Mouse (Mus musculus) megakaryocyte, embryonic 14.5 days (primary cell): ENCODE results near the gene Ccdc110. TPM values are rescaled to one million over a fixed set of nuclear protein-coding genes. Genes with fewer than 3 reads are reported as not detected.

Source experiments
- H3K27me3 ChIP-seq: replicated peaks from 2 replicates; pipeline ENCODE3; 2012; ENCODE audit warnings: inconsistent platforms
- H3K36me3 ChIP-seq: replicated peaks from 2 replicates; pipeline ENCODE3; 2012; ENCODE audit warnings: low read length, inconsistent platforms, mixed read lengths
- H3K4me1 ChIP-seq: 2 replicates; pipeline ENCODE4 v1.6.1; 2012; ENCODE audit warnings: inconsistent platforms
- H3K4me3 ChIP-seq: replicated peaks from 2 replicates; pipeline ENCODE3; 2012; ENCODE audit warnings: moderate library complexity, mild to moderate bottlenecking, inconsistent platforms
- H3K9me3 ChIP-seq: 2 replicates; pipeline ENCODE4 v1.6.1; 2012; ENCODE audit warnings: inconsistent platforms
- FLI1 ChIP-seq: IDR thresholded peaks from 2 replicates; pipeline ENCODE4 v1.6.1; 2012; ENCODE audit warnings: low read length, inconsistent platforms, mixed read lengths
- GATA1 ChIP-seq: IDR thresholded peaks from 3 replicates; pipeline ENCODE4 v1.6.1; 2012; ENCODE audit warnings: mixed read lengths, low read length, inconsistent platforms, borderline replicate concordance
- polyA plus RNA-seq: library from polyadenylated mRNA; stranded (reverse); fragments of >175 nt; gene quantifications from 2 replicates; pipeline ENCODE4 v1.2.3, GENCODE M21; 2012; ENCODE audit warnings: low replicate concordance; ENCODE audit not compliant: insufficient read depth

Gene Ccdc110
- not detected in 2 replicates for polyA plus RNA-seq

- TF ChIP-seq GATA1 (no peak), FLI1 (no peak)
- peaks cover 7% of the 10 kb centered on the region; the same call in 1 of the 2 replicates for H3K9me3 ChIP-seq
- H3K4me3 ChIP-seq, result peak within 1 kb of the TSS; percentile 74
- peaks cover 8% of the 10 kb centered on the region for H3K4me1 ChIP-seq
- no peaks in the 10 kb centered on the region for H3K36me3 ChIP-seq
- H3K27me3 ChIP-seq, result peaks cover 5% of the 10 kb centered on the region
Observed at GRCm38 (mm10) chr8:45934582-45935014, at the start of gene Ccdc110. Ccdc110 (plus strand) TSS chr8:45934619.

DNA sequence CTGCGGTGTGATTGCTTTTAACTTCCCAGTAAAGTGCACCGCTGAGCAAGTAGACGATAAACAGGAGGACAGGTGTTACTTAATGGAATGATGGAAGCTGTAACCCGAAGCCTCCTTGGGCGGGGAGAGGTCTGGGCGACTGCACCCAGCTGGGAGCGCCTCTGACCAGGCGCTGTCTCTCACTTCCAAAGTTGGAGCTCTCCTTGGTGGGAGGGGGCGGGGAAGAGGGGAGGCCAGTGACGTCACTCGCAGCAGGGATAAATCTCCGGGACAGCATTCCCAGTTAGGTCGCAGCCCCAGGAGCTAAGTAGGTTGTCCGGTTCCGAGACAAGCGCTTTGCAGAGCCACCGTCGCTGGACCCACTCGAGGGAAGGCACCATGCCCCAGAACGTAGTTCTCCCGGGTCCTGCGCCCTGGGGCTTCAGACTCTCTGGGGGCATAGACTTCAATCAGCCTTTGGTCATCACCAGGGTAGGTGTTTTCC, 49.2 kb upstream of the Ccdc110 start, which contains the start of gene Pdlim3:
TSS of gene Pdlim3 (plus strand) at position 260 of the 484 bp plus-strand sequence.
- Histone ChIP-seq H3K4me3 (peak within 1 kb of the TSS; percentile 81), H3K27me3 (peaks cover 22% of the 10 kb centered on the region), H3K9me3 (no peaks in the 10 kb centered on the region; the same call in 1 of the 2 replicates), H3K36me3 (no peaks in the 10 kb centered on the region), H3K4me1 (peaks cover 7% of the 10 kb centered on the region; the same call in 1 of the 2 replicates)
- TF ChIP-seq FLI1 (no peak), GATA1 (no peak)

DNA sequence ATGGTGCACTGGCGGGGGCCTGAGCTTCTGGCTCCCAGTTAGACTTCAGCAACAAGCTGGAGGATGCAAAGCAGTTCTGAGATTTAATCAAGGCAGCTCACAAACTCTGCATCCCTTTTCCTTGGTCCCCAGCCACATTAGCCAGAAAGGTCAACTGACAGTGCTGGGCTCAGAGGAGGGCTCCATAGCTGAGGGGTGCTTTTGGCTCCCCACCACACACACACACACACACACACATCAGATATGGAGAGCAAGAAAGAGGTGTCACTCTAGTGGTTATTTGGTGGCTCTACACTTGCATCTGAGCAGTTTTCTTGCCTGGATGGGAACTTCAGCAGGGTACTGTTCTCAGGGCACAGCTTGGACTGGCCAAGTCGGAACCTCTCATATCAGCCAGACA, 48.6 kb upstream of the Ccdc110 start:
- peaks cover 22% of the 10 kb centered on the region for H3K27me3 ChIP-seq
- no peaks in the 10 kb centered on the region for H3K9me3 ChIP-seq
- H3K36me3 ChIP-seq, result no peaks in the 10 kb centered on the region
- peaks cover 7% of the 10 kb centered on the region; the same call in 1 of the 2 replicates for H3K4me1 ChIP-seq
- H3K4me3 ChIP-seq, result no peak overlapping the region
- no peak for TF ChIP-seq FLI1

DNA sequence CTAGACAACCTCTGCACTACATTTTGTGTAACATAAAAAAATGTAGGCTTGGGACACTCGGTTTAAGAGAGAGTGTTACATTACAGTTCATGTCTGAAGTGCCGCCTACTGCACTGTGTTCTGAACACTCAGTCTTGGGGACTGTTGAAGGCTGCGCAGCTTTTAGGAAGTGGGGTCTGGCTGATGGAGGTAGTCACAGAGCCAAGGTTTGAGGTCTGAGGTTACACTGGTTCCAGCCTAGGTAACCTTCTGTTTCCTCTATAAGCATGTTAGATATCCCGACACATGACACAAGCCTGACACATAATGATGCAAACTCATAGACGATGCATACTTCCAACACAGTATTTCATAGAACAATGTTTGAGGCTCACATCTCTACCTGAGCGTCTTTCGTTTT, 44.7 kb upstream of the Ccdc110 start:
- no peak for TF ChIP-seq GATA1
- Histone ChIP-seq H3K9me3 (no peaks in the 10 kb centered on the region), H3K4me1 (peaks cover 7% of the 10 kb centered on the region; the same call in 1 of the 2 replicates), H3K36me3 (no peaks in the 10 kb centered on the region), H3K4me3 (no peak overlapping the region), H3K27me3 (peaks cover 12% of the 10 kb centered on the region)

- Histone ChIP-seq H3K27me3 (no peaks in the 10 kb centered on the region), H3K36me3 (no peaks in the 10 kb centered on the region), H3K4me3 (no peak overlapping the region), H3K9me3 (no peaks in the 10 kb centered on the region), H3K4me1 (no peaks in the 10 kb centered on the region)
- TF ChIP-seq FLI1 (no peak), GATA1 (no peak)
Observed at GRCm38 (mm10) chr8:45896590-45896989, 37.8 kb upstream of the Ccdc110 start.

- H3K4me1 ChIP-seq, result no peaks in the 10 kb centered on the region
- no peak overlapping the region for H3K4me3 ChIP-seq
- H3K27me3 ChIP-seq, result no peaks in the 10 kb centered on the region
- H3K9me3 ChIP-seq, result no peaks in the 10 kb centered on the region
- TF ChIP-seq GATA1 (no peak), FLI1 (no peak)
- H3K36me3 ChIP-seq, result no peaks in the 10 kb centered on the region
Observed at GRCm38 (mm10) chr8:45899783-45900182, 34.6 kb upstream of the Ccdc110 start.

DNA sequence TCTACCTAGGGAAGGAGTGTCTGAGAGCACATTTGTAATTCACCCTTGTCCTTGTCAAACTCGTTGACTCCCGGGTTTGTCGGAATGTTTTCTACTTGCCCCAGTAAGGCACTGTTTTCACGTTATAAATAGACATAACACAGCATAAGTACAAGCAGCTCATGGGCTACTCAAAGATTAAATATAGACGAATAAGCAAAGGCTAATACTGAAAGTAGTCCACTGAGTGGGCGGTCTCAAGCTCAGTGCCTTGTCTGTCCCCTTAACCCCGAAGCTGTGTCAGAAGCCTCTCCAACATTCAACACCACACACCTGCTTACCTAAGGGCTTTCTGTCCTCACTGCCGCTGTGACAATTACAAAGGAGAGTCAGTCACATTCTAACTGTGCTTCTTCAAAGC, 32.8 kb upstream of the Ccdc110 start:
- Histone ChIP-seq H3K9me3 (no peaks in the 10 kb centered on the region), H3K27me3 (no peaks in the 10 kb centered on the region), H3K36me3 (no peaks in the 10 kb centered on the region), H3K4me3 (no peak overlapping the region), H3K4me1 (no peaks in the 10 kb centered on the region)
- TF ChIP-seq FLI1 (no peak), GATA1 (no peak)

GRCm38 (mm10) chr8:45903659-45904058, 30.8 kb upstream of the Ccdc110 start:
- no peak overlapping the region for H3K4me3 ChIP-seq
- no peaks in the 10 kb centered on the region for H3K27me3 ChIP-seq
- H3K9me3 ChIP-seq, result no peaks in the 10 kb centered on the region
- TF ChIP-seq FLI1, result no peak
- no peak for TF ChIP-seq GATA1
- H3K4me1 ChIP-seq, result no peaks in the 10 kb centered on the region
- no peaks in the 10 kb centered on the region for H3K36me3 ChIP-seq

DNA sequence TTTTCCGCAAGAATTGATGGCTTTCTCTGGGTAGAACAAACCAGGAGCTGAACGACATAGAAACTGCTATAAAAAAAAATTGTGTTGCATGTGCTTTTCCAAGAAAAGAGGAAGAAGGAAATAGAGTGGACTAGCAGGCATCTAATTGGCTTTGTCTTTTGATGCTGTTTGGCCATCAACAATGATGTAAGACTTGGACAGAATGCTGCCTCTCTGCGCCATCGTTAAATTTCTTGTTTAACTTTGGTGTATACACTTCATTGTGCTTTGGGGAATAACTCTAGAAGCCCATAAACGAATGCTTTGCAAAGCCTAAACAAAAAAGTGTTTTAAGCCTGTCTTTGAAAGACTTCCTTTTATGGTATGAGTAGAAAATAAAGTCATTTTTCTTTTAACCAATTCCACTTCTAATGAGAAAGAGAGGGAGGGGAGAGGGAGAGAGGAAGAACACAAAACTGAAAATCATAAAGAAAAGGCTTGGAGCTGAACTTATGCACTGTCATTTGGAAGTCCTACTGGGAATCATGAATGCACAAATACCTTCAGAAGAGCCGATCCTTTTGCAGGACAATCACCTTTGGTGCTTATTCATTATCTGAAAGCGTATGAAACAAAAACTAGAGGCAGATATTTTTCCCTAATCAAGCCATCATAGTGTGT, 28.7 kb upstream of the Ccdc110 start:
- TF ChIP-seq FLI1 (no peak), GATA1 (no peak)
- Histone ChIP-seq H3K9me3 (no peaks in the 10 kb centered on the region), H3K4me1 (no peaks in the 10 kb centered on the region)

DNA sequence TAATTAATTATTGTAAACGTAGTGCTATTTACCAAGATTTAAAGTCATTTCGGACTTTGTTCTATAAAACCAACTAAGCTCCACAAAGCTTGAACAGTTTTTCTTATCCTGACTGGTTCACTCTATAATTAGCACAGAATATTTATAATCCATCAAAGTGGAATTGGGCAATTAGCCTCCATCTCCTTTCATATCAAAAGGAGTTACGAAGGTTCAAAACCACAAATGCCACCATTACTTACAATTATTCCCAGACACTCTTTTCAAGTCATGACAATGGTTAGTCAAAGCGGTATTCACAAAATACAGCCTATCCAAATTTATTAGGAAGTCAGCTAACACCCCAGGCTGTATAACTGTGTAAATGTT, 28.2 kb upstream of the Ccdc110 start:
- TF ChIP-seq GATA1, result no peak
- TF ChIP-seq FLI1, result no peak

More for the DNA sequence above, 28.7 kb upstream of the Ccdc110 start:
- H3K27me3 ChIP-seq, result no peaks in the 10 kb centered on the region
- no peaks in the 10 kb centered on the region for H3K36me3 ChIP-seq
- H3K4me3 ChIP-seq, result no peak overlapping the region

More for the DNA sequence above, 28.2 kb upstream of the Ccdc110 start:
- no peaks in the 10 kb centered on the region for H3K9me3 ChIP-seq
- H3K27me3 ChIP-seq, result no peaks in the 10 kb centered on the region
- no peak overlapping the region for H3K4me3 ChIP-seq
- H3K36me3 ChIP-seq, result no peaks in the 10 kb centered on the region
- no peaks in the 10 kb centered on the region for H3K4me1 ChIP-seq
